Mouse (Mus musculus): Measurements from ENCODE around the gene Olfr78.

DNA sequence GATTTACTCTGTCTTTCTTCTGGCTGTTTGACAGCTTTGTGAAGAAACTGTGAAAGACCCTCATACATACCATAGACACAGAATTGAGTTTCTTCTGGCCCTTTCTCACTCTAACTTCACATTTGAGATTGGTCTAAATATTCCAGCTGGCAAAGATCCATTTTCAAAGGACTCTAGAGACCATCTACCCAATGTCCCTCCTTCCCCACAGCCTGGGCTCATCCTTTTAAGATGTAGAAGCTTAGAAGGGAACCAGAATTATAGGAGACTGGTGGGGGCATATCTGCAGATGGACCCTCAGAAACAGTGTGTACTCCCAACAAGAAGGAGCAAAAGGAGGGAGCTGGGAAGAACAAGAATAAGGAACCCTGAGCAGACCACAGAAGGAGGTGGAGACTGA lies 57.4 kb downstream of the Olfr78 start, which contains the start of gene Olfr558:
- TF ChIP-seq USF1 (IDR thresholded peaks at IDR 0.05; ENCODE audit: low read depth) = no peak
- no peak for TF ChIP-seq CTCF (IDR thresholded peaks at IDR 0.05; ENCODE audit: control insufficient read depth, insufficient read depth, insufficient read length)
- no peak for TF ChIP-seq MYOG (IDR thresholded peaks at IDR 0.05; ENCODE audit: control insufficient read depth, extremely low read depth, insufficient read length)
- no peak for TF ChIP-seq MYOD1 (IDR thresholded peaks at IDR 0.05; ENCODE audit: control insufficient read depth, insufficient read length, low read depth)
- no peak for TF ChIP-seq CEBPB (IDR thresholded peaks at IDR 0.05; ENCODE audit: low read depth)
